Mouse (Mus musculus): ENCODE data around the gene Rdh5.
A peak's percentile ranks its signal among the peaks of the same experiment; 100 is the strongest.

Rdh5 gene

GRCm38 (mm10) chr10:128929638-128930378 is 7.1 kb upstream of the Rdh5 start:
- no peak for DNase-seq (ENCODE audit: low read depth)

- DNase-seq (ENCODE audit: low read depth) = peak; percentile 56
Observed at GRCm38 (mm10) chr10:128928356-128928755, 5.7 kb upstream of the Rdh5 start.

DNA sequence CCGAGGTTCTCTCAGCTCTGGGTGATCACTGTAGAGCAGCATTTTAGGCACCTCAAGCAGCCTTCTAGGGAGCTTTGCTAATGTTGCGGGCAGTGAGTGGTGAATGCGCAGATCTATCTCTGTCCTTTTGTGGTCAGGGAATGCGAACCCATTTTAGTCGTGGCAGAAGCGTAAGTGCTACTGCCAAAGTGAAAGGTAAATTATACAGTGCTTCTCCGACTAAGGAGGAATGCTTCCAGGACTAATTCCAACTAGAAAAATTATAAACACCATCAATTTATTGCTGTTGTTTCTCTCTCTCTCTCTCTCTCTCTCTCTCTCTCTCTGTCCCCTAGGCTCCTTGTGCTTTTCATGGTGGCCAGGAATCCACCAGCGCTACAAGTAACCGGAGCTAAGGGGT is 1.2 kb upstream of the Rdh5 start, which contains the start of gene Bloc1s1:
Bloc1s1 (minus strand) TSS at position 101 of the 400 bp plus-strand sequence.
- no peak for DNase-seq (ENCODE audit: low read depth)

- peak; percentile 100 for DNase-seq (ENCODE audit: low read depth)
Observed at GRCm38 (mm10) chr10:128923013-128923691, 464 bp upstream of the Rdh5 start.

DNA sequence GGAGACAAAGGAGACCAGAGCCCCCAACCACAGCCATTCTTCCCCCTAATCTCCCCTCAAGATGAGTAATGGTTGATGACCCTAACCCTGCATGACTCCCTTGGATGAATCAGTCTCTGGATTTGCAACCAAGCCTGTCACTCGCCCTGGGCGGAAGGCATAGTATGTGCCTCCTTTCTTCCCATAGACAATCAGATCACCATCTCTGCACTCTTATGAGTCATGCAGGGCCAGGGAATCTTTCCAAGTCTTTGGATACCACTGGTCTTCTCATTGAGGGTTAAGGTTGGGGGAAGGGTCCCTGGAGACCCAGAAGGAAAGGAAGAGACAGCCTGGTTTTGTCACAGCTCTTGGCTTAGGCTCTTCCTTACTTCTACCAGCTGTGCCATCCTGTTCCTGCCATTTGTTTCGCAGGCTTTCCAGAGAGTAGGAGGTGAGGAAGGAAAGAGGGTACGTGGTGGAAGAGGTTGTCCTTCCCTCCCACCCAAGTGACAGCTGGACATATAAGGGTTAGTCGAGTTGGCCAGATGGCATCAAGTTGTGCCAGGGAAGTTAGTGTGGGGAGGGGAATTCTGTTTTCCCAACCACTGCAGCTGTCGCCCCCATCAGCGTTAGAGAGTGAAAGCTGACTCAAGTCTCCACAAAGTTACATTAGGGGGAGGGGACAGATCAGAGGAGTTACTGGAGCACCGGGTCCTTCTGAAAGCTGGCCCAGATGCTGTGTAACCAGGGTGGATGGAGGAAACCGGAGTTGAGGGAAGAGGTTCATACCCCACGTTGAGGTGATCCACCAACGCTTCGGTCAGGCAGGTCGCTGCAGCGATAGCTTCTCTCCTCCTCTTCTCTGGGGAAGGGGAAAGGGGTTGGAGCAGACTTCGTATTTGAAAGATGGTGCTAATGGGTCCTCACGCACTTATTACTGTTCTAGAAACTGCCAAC is 536 bp downstream of the Rdh5 start:
- DNase-seq (ENCODE audit: low read depth) = peak; percentile 87

DNA sequence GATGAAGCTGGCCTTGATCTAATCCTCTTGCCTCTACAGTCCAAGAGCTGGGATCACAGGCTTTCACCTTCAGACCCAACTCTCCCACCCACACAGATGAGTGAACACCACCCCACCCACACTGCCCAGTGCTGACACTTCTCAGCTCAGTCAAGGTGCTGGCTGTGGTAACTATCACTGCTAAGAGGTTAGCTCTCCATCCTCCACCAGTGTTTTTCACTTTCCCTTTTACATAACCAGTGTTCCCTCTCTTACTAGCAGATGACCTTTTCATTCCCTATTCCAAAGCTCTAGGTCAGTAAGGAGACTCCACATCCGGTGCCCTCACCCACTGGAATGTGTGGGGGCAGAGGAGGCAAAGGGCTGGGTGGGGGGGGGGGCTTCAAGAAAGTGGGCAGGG is 1.4 kb downstream of the Rdh5 start:
- peak; percentile 32 for DNase-seq (ENCODE audit: low read depth)

DNA sequence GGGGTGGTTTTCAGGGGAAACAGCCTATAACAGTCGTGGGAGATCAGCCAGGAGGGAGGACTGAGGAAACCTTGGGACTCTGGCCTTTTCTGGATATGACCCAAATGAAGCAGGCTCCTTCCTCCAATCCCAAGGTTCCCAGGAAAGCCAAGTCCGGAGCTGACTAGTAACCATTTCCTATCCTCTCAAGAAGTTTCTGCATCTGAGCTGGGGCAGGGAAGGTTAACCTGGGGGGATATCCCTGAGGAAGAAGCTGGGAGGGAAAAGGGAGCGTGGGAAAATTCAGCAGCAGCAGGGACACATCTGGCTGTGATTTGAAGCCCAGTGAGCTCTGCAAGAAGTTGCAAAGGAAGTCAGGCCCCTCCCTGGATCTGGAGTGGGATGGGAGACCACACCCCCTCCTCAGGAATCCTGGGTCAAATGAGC is 1.9 kb downstream of the Rdh5 start:
- peak; percentile 72 for DNase-seq (ENCODE audit: low read depth)

- peak; percentile 62 for DNase-seq (ENCODE audit: low read depth)
Observed at GRCm38 (mm10) chr10:128919966-128920365, 2.7 kb downstream of the Rdh5 start.

DNA sequence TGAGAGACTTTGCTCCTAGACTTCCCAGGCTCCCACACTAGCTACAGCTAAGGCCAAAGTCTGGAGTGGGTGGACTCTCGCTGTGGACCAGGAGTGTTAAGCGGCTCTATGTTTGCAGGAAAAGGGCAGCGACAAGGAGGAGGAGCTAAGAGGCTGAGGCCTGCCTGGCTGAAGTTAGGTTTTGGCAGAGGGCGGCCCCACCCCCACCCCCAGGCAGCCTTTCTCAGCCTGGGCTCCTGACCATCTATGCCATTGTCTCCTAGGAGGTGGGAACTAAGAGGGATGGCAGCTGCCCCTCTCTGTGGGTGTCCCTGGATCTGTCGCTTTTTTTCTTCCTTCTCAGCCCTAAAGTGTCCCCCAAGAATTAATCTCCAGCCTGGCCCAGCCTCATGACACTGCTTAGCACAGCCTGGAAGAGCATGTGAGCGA is 3.5 kb downstream of the Rdh5 start:
- peak; percentile 66 for DNase-seq (ENCODE audit: low read depth)

GRCm38 (mm10) chr10:128918246-128918645 is 4.4 kb downstream of the Rdh5 start:
- DNase-seq (ENCODE audit: low read depth) = peak; percentile 52

- DNase-seq (ENCODE audit: low read depth) = no peak
Observed at GRCm38 (mm10) chr10:128917400-128917799, 5.3 kb downstream of the Rdh5 start.

- no peak for DNase-seq (ENCODE audit: low read depth)
Observed at GRCm38 (mm10) chr10:128916665-128917064, 6.0 kb downstream of the Rdh5 start.

- DNase-seq (ENCODE audit: low read depth) = no peak
Observed at GRCm38 (mm10) chr10:128915550-128915949, 7.1 kb downstream of the Rdh5 start.

GRCm38 (mm10) chr10:128913696-128914095 is 9.0 kb downstream of the Rdh5 start:
- no peak for DNase-seq (ENCODE audit: low read depth)

GRCm38 (mm10) chr10:128913219-128913618 is 9.5 kb downstream of the Rdh5 start:
- peak; percentile 96 for DNase-seq (ENCODE audit: low read depth)

- DNase-seq (ENCODE audit: low read depth) = no peak
Observed at GRCm38 (mm10) chr10:128912791-128913190, 9.9 kb downstream of the Rdh5 start.

DNA sequence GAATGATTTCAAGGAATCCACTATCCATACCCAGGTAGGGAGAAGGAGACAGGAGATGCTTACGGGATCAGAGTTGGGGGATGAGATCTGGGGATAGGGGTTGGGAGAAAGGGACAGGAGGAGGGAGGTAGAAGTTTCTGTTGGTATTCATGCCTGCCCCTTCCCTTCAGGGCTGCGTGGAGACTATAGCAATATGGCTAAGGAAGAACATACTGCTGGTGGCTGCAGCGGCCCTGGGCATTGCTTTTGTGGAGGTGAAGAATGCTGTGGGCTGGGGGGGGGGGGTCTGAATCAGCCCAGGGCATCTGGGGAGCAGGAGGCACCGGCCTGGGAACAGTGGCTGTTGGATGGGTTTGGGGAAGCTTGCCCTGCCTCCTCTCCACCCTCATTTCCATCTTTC is 10.4 kb downstream of the Rdh5 start:
- no peak for DNase-seq (ENCODE audit: low read depth)

DNA sequence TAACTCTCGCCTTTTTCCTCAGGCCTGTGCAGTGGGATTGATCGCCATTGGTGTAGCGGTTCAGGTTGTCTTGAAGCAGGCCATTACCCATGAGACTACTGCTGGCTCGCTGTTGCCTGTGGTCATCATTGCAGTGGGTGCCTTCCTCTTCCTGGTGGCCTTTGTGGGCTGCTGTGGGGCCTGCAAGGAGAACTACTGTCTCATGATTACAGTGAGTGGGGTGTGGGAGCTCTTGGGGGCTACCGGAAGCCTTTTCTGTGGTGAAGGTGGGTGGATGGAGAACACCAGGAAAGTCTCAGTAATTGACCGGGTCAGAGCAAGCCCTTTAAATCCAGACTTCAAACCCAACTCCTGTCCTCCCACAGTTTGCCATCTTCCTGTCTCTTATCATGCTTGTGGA is 11.3 kb downstream of the Rdh5 start:
- no peak for DNase-seq (ENCODE audit: low read depth)

- DNase-seq (ENCODE audit: low read depth) = peak; percentile 85
Observed at GRCm38 (mm10) chr10:128910066-128910841, 12.4 kb downstream of the Rdh5 start.

GRCm38 (mm10) chr10:128909567-128910028 is 13.1 kb downstream of the Rdh5 start:
- DNase-seq (ENCODE audit: low read depth) = peak; percentile 98

DNA sequence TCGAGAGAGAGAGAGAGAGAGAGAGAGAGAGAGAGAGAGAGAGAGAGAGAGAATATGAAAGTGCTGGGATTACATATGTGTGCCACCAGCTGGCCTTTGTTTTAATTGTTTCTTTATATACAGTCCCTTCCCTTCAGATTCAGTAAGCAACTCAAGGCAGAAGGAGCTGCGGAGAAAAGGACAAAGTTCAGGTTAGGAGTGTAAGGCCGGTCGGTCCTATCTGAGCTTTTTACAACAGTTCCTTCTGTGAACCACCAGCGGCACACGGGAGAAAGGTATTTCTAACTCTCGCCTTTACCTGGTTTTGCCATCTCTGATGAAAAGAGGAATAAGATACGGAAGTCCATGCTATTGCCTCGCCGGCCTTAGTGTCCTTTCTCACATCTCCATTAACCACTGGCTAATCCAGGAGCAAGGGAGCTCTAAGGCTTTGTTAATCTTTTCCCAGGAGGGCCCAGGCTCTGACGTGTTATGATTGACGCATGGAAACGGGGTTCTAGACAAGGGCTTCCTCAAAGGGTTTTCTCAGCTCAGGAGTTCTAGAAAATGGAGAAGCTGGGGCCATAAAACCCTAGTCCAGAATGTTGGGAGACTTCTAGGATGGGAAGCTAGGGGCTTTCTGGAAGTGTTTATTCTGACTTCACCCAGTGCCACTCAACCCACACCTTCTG is 13.8 kb downstream of the Rdh5 start:
- DNase-seq (ENCODE audit: low read depth) = peak; percentile 79
